8 mouse cellular contexts compared by ENCODE assay signal in genomic region chr11:69418481-69419442, GRCm38 (mm10). TPM values are rescaled to one million over a fixed set of nuclear protein-coding genes. Genes with fewer than 3 reads are reported as not detected.
DNase-seq lines count a peak whose midpoint lies in the region; ATAC-seq and TF ChIP-seq lines count a peak whose summit lies in the region.

No protein-coding gene starts in this region.

- peak; percentile 76 for TF ChIP-seq POLR2A in myocyte (IDR thresholded peaks at IDR 0.05; ENCODE audit: insufficient read length, low read depth)

- peak overlapping the region; percentile 98 for H3K27ac ChIP-seq in brown adipose tissue, adult 24 weeks (replicated peaks; ENCODE audit: low read depth, low read length)
- H3K27ac ChIP-seq in heart, embryonic 13.5 days (replicated peaks), result peak overlapping the region; percentile 99
- H3K27ac ChIP-seq in kidney, postnatal 0 days, result peak overlapping the region; percentile 99
- peak overlapping the region; percentile 96 for H3K27ac ChIP-seq in liver, embryonic 11.5 days (ENCODE audit: low read depth, low read length)

- peak; percentile 67 for ATAC-seq in heart, embryonic 13.5 days (ENCODE audit: extremely low read depth, insufficient number of reproducible peaks, low FRiP score, low TSS enrichment)
- peak; percentile 85 for ATAC-seq in kidney, postnatal 0 days (replicated peaks; ENCODE audit: low FRiP score, low read depth)
- ATAC-seq in liver, embryonic 11.5 days (replicated peaks; ENCODE audit: low FRiP score), result peak; percentile 80

- peak overlapping the region; percentile 98 for H3K9ac ChIP-seq in heart, embryonic 13.5 days
- H3K9ac ChIP-seq in kidney, postnatal 0 days (ENCODE audit: low read depth, low read length), result peak overlapping the region; percentile 64
- peak overlapping the region; percentile 59 for H3K9ac ChIP-seq in liver, embryonic 11.5 days (ENCODE audit: low read depth, low read length)

- under 1% methylated on average over 41 of the region's 45 CpGs for WGBS in heart, embryonic 13.5 days
- WGBS in kidney, postnatal 0 days, result under 1% methylated on average over 45 of the region's 45 CpGs
- under 1% methylated on average over 45 of the region's 45 CpGs for WGBS in liver, embryonic 11.5 days

- peaks cover 7% of the 10 kb centered on the region for H3K79me2 ChIP-seq in myocyte (ENCODE audit: control insufficient read depth, insufficient read depth)

- peaks cover 34% of the 10 kb centered on the region for H3K27me3 ChIP-seq in heart, embryonic 13.5 days (replicated peaks)
- 0 out of 2 replicates have a peak, but pooled peaks cover 2% of the 10 kb centered on the region for H3K27me3 ChIP-seq in kidney, postnatal 0 days (ENCODE audit: insufficient read depth, low read length)
- peaks cover 28% of the 10 kb centered on the region for H3K27me3 ChIP-seq in liver, embryonic 11.5 days (replicated peaks; ENCODE audit: control insufficient read depth, insufficient read depth, low read length)
- H3K27me3 ChIP-seq in myocyte (ENCODE audit: control insufficient read depth, insufficient read depth, insufficient read length), result peaks cover 11% of the 10 kb centered on the region
- H3K27me3 ChIP-seq in splenic B cell, adult 2 months (ENCODE audit: control insufficient read depth, insufficient read depth, low read length, poor library complexity, severe bottlenecking), result 0 out of 2 replicates have a peak, but pooled peaks cover 3% of the 10 kb centered on the region

- peak; percentile 93 for DNase-seq in CD4-positive, CD25-positive, alpha-beta regulatory T cell, adult 2 months (ENCODE audit: low read depth, low spot score)
- DNase-seq in fat pad, adult 2 months (ENCODE audit: extremely low read depth, low read depth, low spot score), result peak; percentile 86
- DNase-seq in kidney, postnatal 0 days (ENCODE audit: low spot score), result peak; percentile 99
- peak; percentile 92 for DNase-seq in liver, embryonic 11.5 days (ENCODE audit: low spot score)
- peak; percentile 89 for DNase-seq in splenic B cell, adult 2 months (ENCODE audit: low read depth, low spot score)

- peak overlapping the region; percentile 73 for H3K4me3 ChIP-seq in brown adipose tissue, adult 24 weeks (ENCODE audit: insufficient read depth, low read depth, low read length)
- peak overlapping the region; percentile 85 for H3K4me3 ChIP-seq in heart, embryonic 13.5 days
- H3K4me3 ChIP-seq in kidney, postnatal 0 days (replicated peaks; ENCODE audit: low read depth, low read length), result peak overlapping the region; percentile 73
- peak overlapping the region; percentile 58 for H3K4me3 ChIP-seq in liver, embryonic 11.5 days (ENCODE audit: low read depth, low read length)
- peak overlapping the region; percentile 100 for H3K4me3 ChIP-seq in myocyte

- H3ac ChIP-seq in myocyte (ENCODE audit: control insufficient read depth, insufficient read length), result peak overlapping the region; percentile 3

- H3K9me3 ChIP-seq in heart, embryonic 13.5 days, result no peaks in the 10 kb centered on the region
- no peaks in the 10 kb centered on the region for H3K9me3 ChIP-seq in kidney, postnatal 0 days (replicated peaks; ENCODE audit: low read length)
- H3K9me3 ChIP-seq in liver, embryonic 11.5 days (ENCODE audit: control insufficient read depth, low read length), result no peaks in the 10 kb centered on the region

- peak; percentile 7; the same call in 1 of the 2 replicates for TF ChIP-seq CTCF in kidney, postnatal 0 days (IDR thresholded peaks at IDR 0.05; ENCODE audit: low read depth)

- peak overlapping the region; percentile 99 for H3K4me2 ChIP-seq in heart, embryonic 13.5 days
- H3K4me2 ChIP-seq in kidney, postnatal 0 days (ENCODE audit: low read length), result peak overlapping the region; percentile 95
- H3K4me2 ChIP-seq in liver, embryonic 11.5 days, result peak overlapping the region; percentile 93
- H3K4me2 ChIP-seq in myocyte (ENCODE audit: low read depth), result peak overlapping the region; percentile 99

- no peaks in the 10 kb centered on the region for H3K36me3 ChIP-seq in heart, embryonic 13.5 days
- no peaks in the 10 kb centered on the region for H3K36me3 ChIP-seq in kidney, postnatal 0 days (ENCODE audit: insufficient read depth, low read length)
- no peaks in the 10 kb centered on the region for H3K36me3 ChIP-seq in liver, embryonic 11.5 days (ENCODE audit: control insufficient read depth, insufficient read depth, low read length)
- H3K36me3 ChIP-seq in myocyte (ENCODE audit: control insufficient read depth, insufficient read depth), result no peaks in the 10 kb centered on the region
- no peaks in the 10 kb centered on the region for H3K36me3 ChIP-seq in splenic B cell, adult 2 months (ENCODE audit: control insufficient read depth, insufficient read depth, low read length, poor library complexity, severe bottlenecking)

- H3K4me1 ChIP-seq in brown adipose tissue, adult 24 weeks (ENCODE audit: control insufficient read depth, insufficient read depth, insufficient read length, low read length), result peaks cover 7% of the 10 kb centered on the region
- peaks cover 65% of the 10 kb centered on the region for H3K4me1 ChIP-seq in heart, embryonic 13.5 days
- H3K4me1 ChIP-seq in kidney, postnatal 0 days (replicated peaks; ENCODE audit: insufficient read depth, low read length), result peaks cover 25% of the 10 kb centered on the region
- H3K4me1 ChIP-seq in liver, embryonic 11.5 days (replicated peaks; ENCODE audit: control insufficient read depth, insufficient read depth, low read length), result peaks cover 58% of the 10 kb centered on the region

TF ChIP-seq in myocyte, 11 proteins besides CTCF, POLR2A, EP300 and RAD21:
- TF ChIP-seq USF1 (IDR thresholded peaks at IDR 0.05; ENCODE audit: low read depth), result peak; percentile 9
- peak in 1 of 3 experiments; percentile 2 for TF ChIP-seq MYOG (IDR thresholded peaks at IDR 0.05; ENCODE audit: control insufficient read depth in 1 of 3, insufficient read depth in 1 of 3, insufficient read length in 2 of 3, low read depth in 2 of 3)
- TF ChIP-seq TCF12 (IDR thresholded peaks at IDR 0.05; ENCODE audit: insufficient read depth, poor library complexity, severe bottlenecking), result no peak
- peak in 1 of 3 experiments; percentile 54 for TF ChIP-seq MYOD1 (IDR thresholded peaks at IDR 0.05; ENCODE audit: control insufficient read depth in 1 of 3, insufficient read length in 2 of 3, low read depth in 2 of 3)
- TF ChIP-seq MAX (IDR thresholded peaks at IDR 0.05; ENCODE audit: low read depth), result no peak
- TF ChIP-seq REST (IDR thresholded peaks at IDR 0.05; ENCODE audit: insufficient read depth, insufficient read length), result no peak
- TF ChIP-seq CEBPB (IDR thresholded peaks at IDR 0.05; ENCODE audit: insufficient read depth, poor library complexity, severe bottlenecking), result no peak
- TF ChIP-seq SRF (IDR thresholded peaks at IDR 0.05; ENCODE audit: control insufficient read depth, insufficient read length, low read depth), result no peak
- TF ChIP-seq E2F4 (IDR thresholded peaks at IDR 0.05; ENCODE audit: insufficient read depth), result no peak
- peak; percentile 96 for TF ChIP-seq POLR2AphosphoS2 (IDR thresholded peaks at IDR 0.05; ENCODE audit: insufficient read length, low read depth)
- TF ChIP-seq TCF3 (IDR thresholded peaks at IDR 0.05; ENCODE audit: insufficient read length, low read depth), result peak; percentile 48

RNA-seq across cellular contexts. Expression of gene Kdm6b, which starts 5.3 kb away (rescaled TPM):
- 13.9 and 16.9 TPM in 2 replicates for polyA plus RNA-seq in brown adipose tissue, adult 24 weeks (2012; ENCODE audit: insufficient read depth, insufficient read length, missing spikeins)
- polyA plus RNA-seq in heart, embryonic 13.5 days (2015; fragmentation: Nextera tagmentation; extraction: Ambion mirVana), result 20.9 and 21.6 TPM in 2 replicates
- polyA plus RNA-seq in kidney, postnatal 0 days (2015; fragmentation: Nextera tagmentation; extraction: Ambion mirVana), result 23.2 and 26.8 TPM in 2 replicates
- polyA plus RNA-seq in liver, embryonic 11.5 days (2014; fragmentation: Nextera tagmentation; extraction: Ambion mirVana), result 15.4 and 17.4 TPM in 2 replicates
- polyA plus RNA-seq in myocyte (2012; fragmentation: generic; extraction: Trizol), result 31.0 TPM

RNA-seq across cellular contexts. Expression of gene Tmem88, which starts 20.7 kb away (rescaled TPM):
- polyA plus RNA-seq in brown adipose tissue, adult 24 weeks (2012; ENCODE audit: insufficient read depth, insufficient read length, missing spikeins), result 4.1 and 8.3 TPM in 2 replicates
- polyA plus RNA-seq in heart, embryonic 13.5 days (2015; fragmentation: Nextera tagmentation; extraction: Ambion mirVana), result 40.0 and 40.5 TPM in 2 replicates
- 55.5 and 61.3 TPM in 2 replicates for polyA plus RNA-seq in kidney, postnatal 0 days (2015; fragmentation: Nextera tagmentation; extraction: Ambion mirVana)
- 20.4 and 26.2 TPM in 2 replicates for polyA plus RNA-seq in liver, embryonic 11.5 days (2014; fragmentation: Nextera tagmentation; extraction: Ambion mirVana)
- 0.16 TPM for polyA plus RNA-seq in myocyte (2012; fragmentation: generic; extraction: Trizol)

RNA-seq across cellular contexts. Expression of gene Cyb5d1, which starts 23.3 kb away (rescaled TPM):
- polyA plus RNA-seq in brown adipose tissue, adult 24 weeks (2012; ENCODE audit: insufficient read depth, insufficient read length, missing spikeins), result 16.1 and 18.9 TPM in 2 replicates
- polyA plus RNA-seq in heart, embryonic 13.5 days (2015; fragmentation: Nextera tagmentation; extraction: Ambion mirVana), result 21.2 and 21.5 TPM in 2 replicates
- polyA plus RNA-seq in kidney, postnatal 0 days (2015; fragmentation: Nextera tagmentation; extraction: Ambion mirVana), result 16.6 and 19.8 TPM in 2 replicates
- polyA plus RNA-seq in liver, embryonic 11.5 days (2014; fragmentation: Nextera tagmentation; extraction: Ambion mirVana), result 19.7 and 19.9 TPM in 2 replicates
- 23.0 TPM for polyA plus RNA-seq in myocyte (2012; fragmentation: generic; extraction: Trizol)

RNA-seq across cellular contexts. Expression of gene Naa38, which starts 23.5 kb away (rescaled TPM):
- 249 and 290 TPM in 2 replicates for polyA plus RNA-seq in brown adipose tissue, adult 24 weeks (2012; ENCODE audit: insufficient read depth, insufficient read length, missing spikeins)
- polyA plus RNA-seq in heart, embryonic 13.5 days (2015; fragmentation: Nextera tagmentation; extraction: Ambion mirVana), result 135 and 139 TPM in 2 replicates
- 183 and 198 TPM in 2 replicates for polyA plus RNA-seq in kidney, postnatal 0 days (2015; fragmentation: Nextera tagmentation; extraction: Ambion mirVana)
- 151 and 178 TPM in 2 replicates for polyA plus RNA-seq in liver, embryonic 11.5 days (2014; fragmentation: Nextera tagmentation; extraction: Ambion mirVana)
- polyA plus RNA-seq in myocyte (2012; fragmentation: generic; extraction: Trizol), result 126 TPM

RNA-seq across cellular contexts. Expression of gene Chd3, which starts 49.6 kb away (rescaled TPM):
- 19.4 and 27.0 TPM in 2 replicates for polyA plus RNA-seq in brown adipose tissue, adult 24 weeks (2012; ENCODE audit: insufficient read depth, insufficient read length, missing spikeins)
- 18.0 and 18.8 TPM in 2 replicates for polyA plus RNA-seq in heart, embryonic 13.5 days (2015; fragmentation: Nextera tagmentation; extraction: Ambion mirVana)
- polyA plus RNA-seq in kidney, postnatal 0 days (2015; fragmentation: Nextera tagmentation; extraction: Ambion mirVana), result 38.0 and 42.3 TPM in 2 replicates
- polyA plus RNA-seq in liver, embryonic 11.5 days (2014; fragmentation: Nextera tagmentation; extraction: Ambion mirVana), result 13.8 and 17.1 TPM in 2 replicates
- polyA plus RNA-seq in myocyte (2012; fragmentation: generic; extraction: Trizol), result 148 TPM

Comparison
In these comparisons a context has a peak if more than half of its experiments do, and no peak if none do; other contexts are left out.
1. Peak in every context shown above with its lines: DNase-seq, ATAC-seq, H3K4me3 ChIP-seq and H3K27ac ChIP-seq.